Mouse (Mus musculus) urinary bladder, postnatal 0 days (tissue): Measurements from ENCODE around the gene Qtrt1. TPM values are rescaled to one million over a fixed set of nuclear protein-coding genes. Genes with fewer than 3 reads are reported as not detected.

Source experiments
- polyA plus RNA-seq: library from polyadenylated mRNA; unstranded; fragments of >200 nt; fragmentation: Nextera tagmentation; extraction: Ambion mirVana; gene quantifications from 2 replicates; pipeline ENCODE4 v1.2.1, GENCODE M21; 2015

Qtrt1 gene
- polyA plus RNA-seq: 27.3 and 30.2 TPM in 2 replicates

DNA sequence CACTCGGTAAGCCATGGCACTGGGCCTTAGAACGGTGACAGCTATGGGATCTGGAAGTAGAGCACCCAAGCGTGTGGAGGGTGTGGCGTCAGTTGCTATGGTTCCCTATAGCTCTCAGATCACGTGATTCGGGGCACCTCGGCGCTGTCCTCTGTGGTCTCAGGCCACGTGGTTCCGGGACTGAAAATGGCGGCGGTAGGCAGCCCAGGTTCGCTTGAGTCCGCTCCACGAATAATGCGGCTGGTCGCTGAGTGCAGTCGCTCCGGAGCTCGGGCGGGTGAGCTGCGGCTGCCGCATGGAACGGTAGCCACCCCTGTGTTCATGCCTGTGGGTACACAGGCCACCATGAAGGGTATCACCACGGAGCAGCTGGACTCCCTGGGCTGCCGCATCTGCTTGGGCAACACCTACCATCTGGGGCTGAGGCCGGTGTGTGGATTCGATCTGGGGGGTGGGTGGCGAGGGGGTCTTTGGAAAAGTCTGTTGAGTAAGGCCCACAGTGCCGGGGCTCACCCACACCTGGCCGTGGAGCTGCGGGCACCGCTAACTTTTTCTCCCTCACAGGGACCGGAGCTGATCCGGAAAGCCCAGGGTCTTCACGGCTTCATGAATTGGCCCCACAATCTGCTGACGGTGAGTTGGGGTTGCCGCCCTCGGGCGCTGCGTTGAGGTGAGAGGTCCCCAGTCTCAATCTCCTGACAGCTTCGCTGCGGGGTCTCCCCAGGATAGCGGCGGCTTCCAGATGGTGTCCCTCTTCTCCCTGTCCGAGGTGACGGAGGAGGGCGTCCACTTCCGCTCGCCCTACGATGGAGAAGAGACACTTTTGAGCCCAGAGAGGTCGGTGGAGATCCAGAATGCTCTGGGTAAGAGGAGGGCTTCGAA, at the start of gene Qtrt1:
Qtrt1 (plus strand) TSS at position 169 of the 882 bp plus-strand sequence.

DNA sequence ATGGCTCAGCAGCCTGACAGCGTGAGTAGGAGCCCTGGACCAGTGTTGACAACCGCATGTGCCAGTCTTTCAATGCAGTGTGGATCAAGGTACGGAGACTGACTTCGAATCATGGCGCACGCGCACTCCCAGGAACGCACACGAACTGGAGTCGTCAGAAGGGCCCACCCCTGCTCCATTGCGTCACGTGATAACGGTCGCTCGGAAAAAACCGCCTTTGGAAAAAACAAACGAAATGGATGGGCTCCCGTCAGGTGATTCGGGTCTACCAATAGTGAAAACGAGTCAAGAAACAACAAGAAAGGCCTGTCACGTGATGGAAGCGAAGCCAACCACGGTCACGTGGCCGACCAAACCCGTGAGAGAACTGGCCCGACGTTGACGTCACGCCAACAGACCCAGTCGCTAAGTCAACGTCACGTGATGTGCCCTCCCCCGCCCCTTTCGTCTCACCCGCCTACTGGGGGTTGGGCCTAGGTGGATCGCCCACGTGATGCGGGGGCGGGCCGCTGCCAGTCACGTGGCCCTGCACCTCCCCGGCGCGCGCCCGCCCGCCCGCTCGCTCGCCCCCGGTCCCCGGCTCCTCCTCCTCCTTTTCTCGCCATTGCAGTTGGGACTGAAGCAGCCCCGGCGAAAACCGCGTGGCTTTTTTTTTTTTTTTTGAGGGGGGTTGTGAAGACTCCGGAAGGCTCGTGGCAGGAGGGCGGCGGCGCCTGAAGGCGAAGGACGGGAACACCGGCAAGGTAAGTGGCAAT, 44.1 kb upstream of the Qtrt1 start, which contains the start of gene Ilf3:
Ilf3 (plus strand) TSS at position 515 of the 755 bp plus-strand sequence.

DNA sequence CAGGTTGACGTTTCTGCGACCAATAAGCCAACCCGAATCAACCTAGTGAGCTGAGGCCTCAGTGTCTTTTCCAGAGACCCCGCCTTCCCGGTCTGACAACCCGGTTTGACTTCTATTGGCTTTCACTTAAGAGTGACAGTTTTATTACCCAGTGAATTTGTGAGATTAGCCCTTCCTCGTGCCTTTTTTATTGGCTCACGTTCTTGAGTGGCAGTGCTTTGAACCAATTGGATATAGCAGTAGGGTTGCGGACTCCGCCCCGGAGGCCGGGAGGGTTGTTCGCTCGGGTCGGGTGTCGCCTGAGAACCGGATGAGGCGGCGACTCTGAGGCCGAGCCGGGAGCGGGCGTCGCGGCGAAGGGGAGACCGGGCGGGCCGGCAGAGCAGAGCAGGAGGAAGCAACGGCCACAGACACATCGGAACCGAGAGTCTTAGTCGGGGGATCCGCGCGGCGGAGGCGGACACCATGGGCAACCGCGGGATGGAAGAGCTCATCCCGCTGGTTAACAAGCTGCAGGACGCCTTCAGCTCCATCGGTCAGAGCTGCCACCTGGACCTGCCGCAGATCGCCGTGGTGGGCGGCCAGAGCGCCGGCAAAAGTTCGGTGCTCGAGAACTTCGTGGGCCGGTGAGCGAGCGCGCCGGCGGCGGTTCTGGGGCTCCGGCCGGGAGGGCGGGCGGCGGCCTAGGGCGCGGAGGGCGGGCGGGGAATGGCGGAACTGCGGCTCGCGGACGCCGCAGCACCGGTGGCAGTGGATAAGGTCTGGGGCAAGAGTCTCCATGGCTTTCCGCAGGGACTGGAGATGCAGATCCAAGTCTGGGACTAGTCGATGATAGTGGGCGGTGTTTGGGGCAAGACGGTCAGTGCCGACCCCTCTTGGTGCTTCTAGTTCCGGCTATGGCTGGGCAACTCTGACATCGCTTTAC, 13.3 kb downstream of the Qtrt1 start, which contains the start of gene Dnm2:
Dnm2 (plus strand) TSS at position 278 of the 925 bp plus-strand sequence.

Other genes starting within 250 kb of the Qtrt1 start
- gene Pde4a, start 246.1 kb upstream of the Qtrt1 start, polyA plus RNA-seq: 3.7 and 4.5 TPM in 2 replicates
- 38.9 and 41.2 TPM in 2 replicates for gene Keap1, start 172.5 kb upstream of the Qtrt1 start, polyA plus RNA-seq
- gene S1pr5, start 163.4 kb upstream of the Qtrt1 start, polyA plus RNA-seq: 0.08 and 0.11 TPM in 2 replicates
- 20.9 and 25.4 TPM in 2 replicates for gene Atg4d, start 146.5 kb upstream of the Qtrt1 start, polyA plus RNA-seq
- gene Kri1, start 123.9 kb upstream of the Qtrt1 start, polyA plus RNA-seq: 8.3 and 8.4 TPM in 2 replicates
- gene Cdkn2d, start 120.4 kb upstream of the Qtrt1 start, polyA plus RNA-seq: 27.9 and 29.2 TPM in 2 replicates
- gene Ap1m2, start 99.5 kb upstream of the Qtrt1 start, polyA plus RNA-seq: 24.7 and 28.5 TPM in 2 replicates
- 106 and 120 TPM in 2 replicates for gene Slc44a2, start 91.1 kb upstream of the Qtrt1 start, polyA plus RNA-seq
- gene Ilf3, start 44.0 kb upstream of the Qtrt1 start, polyA plus RNA-seq: 52.5 and 56.4 TPM in 2 replicates
- 75.4 and 77.2 TPM in 2 replicates for gene Dnm2, start 13.1 kb downstream of the Qtrt1 start, polyA plus RNA-seq
- gene Tmed1, start 98.4 kb downstream of the Qtrt1 start, polyA plus RNA-seq: 56.2 and 65.9 TPM in 2 replicates
- 3.1 and 10.4 TPM in 2 replicates for gene AB124611, start 114.3 kb downstream of the Qtrt1 start, polyA plus RNA-seq
- gene Carm1, start 135.1 kb downstream of the Qtrt1 start, polyA plus RNA-seq: 16.1 and 18.9 TPM in 2 replicates
- 15.3 and 15.4 TPM in 2 replicates for gene Timm29, start 180.9 kb downstream of the Qtrt1 start, polyA plus RNA-seq
- 21.2 and 24.7 TPM in 2 replicates for gene Yipf2, start 181.0 kb downstream of the Qtrt1 start, polyA plus RNA-seq
- 31.6 and 32.3 TPM in 2 replicates for gene Smarca4, start 204.3 kb downstream of the Qtrt1 start, polyA plus RNA-seq